Mouse (Mus musculus): ENCODE measurements around the gene Olfr498.

Olfr498 gene

DNA sequence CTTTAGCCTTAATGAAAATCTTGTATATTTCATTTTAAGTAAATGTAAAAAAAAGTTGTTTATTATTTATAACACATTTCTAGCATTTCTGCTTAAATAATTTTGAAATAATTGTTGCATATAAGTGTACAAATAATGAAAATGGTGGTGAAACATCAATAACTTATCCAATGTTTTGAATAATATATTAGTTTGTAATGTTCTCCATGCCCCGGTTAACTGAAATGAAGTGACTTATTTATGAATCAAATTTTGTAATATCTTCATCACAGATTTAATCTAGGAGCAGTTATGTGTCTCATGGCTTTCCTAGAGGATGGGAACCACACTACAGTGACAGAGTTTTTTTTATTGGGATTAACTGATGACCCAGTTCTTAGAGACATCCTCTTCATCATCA lies at the start of gene Olfr498:
Gene Olfr498 (plus strand): TSS at position 301 of the 400 bp plus-strand sequence.
- DNase-seq = no peak

- DNase-seq = no peak
These were observed 45.0 kb upstream of the Olfr498 start, which contains the start of gene Olfr497 for GRCm38 (mm10) chr7:108420121-108420520. Olfr497 (plus strand) TSS chr7:108420421.
